ENCODE assay signal across 9 mouse cellular contexts in the genomic region with DNA sequence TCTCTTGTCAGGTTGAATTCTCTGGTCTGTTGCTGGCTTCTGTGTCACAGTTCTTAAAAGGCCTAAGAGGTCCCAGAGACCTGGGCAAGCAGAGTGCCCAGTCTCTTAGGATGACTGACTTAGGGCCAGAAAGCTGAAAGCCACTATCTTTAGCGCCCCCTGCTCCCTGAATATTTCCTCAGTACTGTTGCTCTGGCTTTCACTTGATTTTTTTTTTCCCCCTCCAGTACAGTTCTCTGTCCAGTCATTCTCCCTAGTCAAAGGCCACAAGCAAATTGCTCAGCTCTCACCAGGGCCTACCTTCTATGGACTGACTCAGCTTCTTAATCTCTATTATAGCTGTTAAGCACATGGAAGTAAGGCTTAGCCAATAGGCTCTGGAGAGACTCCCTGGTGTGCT. TPM values are rescaled to one million over a fixed set of nuclear protein-coding genes. Genes with fewer than 3 reads are reported as not detected.
DNase-seq lines count a peak whose midpoint lies in the region; ATAC-seq lines count a peak whose summit lies in the region.
"Had no signal": no experiment of that assay in that cellular context is flagged by ENCODE, and none has a peak within 500 bp of the region (broad histone marks: within the 10 kb centered on the region; RNA-seq: fewer than 3 reads in every experiment).

No protein-coding gene starts in this region.

- H3K9me3 ChIP-seq in embryonic facial prominence, embryonic 11.5 days (replicated peaks; ENCODE audit: control insufficient read depth, low read length) = no peaks in the 10 kb centered on the region
- H3K9me3 ChIP-seq in intestine, embryonic 14.5 days (ENCODE audit: control insufficient read depth, low read length) = no peaks in the 10 kb centered on the region
- no peaks in the 10 kb centered on the region for H3K9me3 ChIP-seq in midbrain, embryonic 12.5 days

- ATAC-seq in embryonic facial prominence, embryonic 11.5 days (replicated peaks; ENCODE audit: insufficient number of reproducible peaks, low FRiP score, low TSS enrichment, low read depth) = no peak
- no peak for ATAC-seq in intestine, embryonic 14.5 days (replicated peaks; ENCODE audit: low FRiP score, low TSS enrichment, low read depth)
- ATAC-seq in midbrain, embryonic 12.5 days (ENCODE audit: low FRiP score, low read depth) = no peak
- ATAC-seq: Patski had no signal

- 0% methylated on average over 1 of the region's 1 CpGs for WGBS in embryonic facial prominence, embryonic 11.5 days
- WGBS in intestine, embryonic 14.5 days = 0% methylated on average over 1 of the region's 1 CpGs
- 4% methylated on average over 1 of the region's 1 CpGs for WGBS in midbrain, embryonic 12.5 days

- H3K9ac ChIP-seq in embryonic facial prominence, embryonic 11.5 days (replicated peaks; ENCODE audit: low read length) = peak overlapping the region; percentile 97
- H3K9ac ChIP-seq in intestine, embryonic 14.5 days (ENCODE audit: low read length) = peak overlapping the region; percentile 93
- peak overlapping the region; percentile 90 for H3K9ac ChIP-seq in midbrain, embryonic 12.5 days (replicated peaks)

- peak overlapping the region; percentile 99 for H3K4me3 ChIP-seq in embryonic facial prominence, embryonic 11.5 days (ENCODE audit: low read depth, low read length)
- H3K4me3 ChIP-seq in intestine, embryonic 14.5 days (ENCODE audit: low read depth, low read length) = peak overlapping the region; percentile 72
- peak overlapping the region; percentile 82 for H3K4me3 ChIP-seq in midbrain, embryonic 12.5 days

- peaks cover 3% of the 10 kb centered on the region; the same call in 1 of the 2 replicates for H3K36me3 ChIP-seq in embryonic facial prominence, embryonic 11.5 days (replicated peaks; ENCODE audit: control insufficient read depth, insufficient read depth, low read depth, low read length)
- peaks cover 40% of the 10 kb centered on the region for H3K36me3 ChIP-seq in intestine, embryonic 14.5 days (ENCODE audit: control insufficient read depth, insufficient read depth, low read length)
- H3K36me3 ChIP-seq in midbrain, embryonic 12.5 days = peaks cover 26% of the 10 kb centered on the region

- no peak overlapping the region for H3K27ac ChIP-seq in embryonic facial prominence, embryonic 11.5 days (replicated peaks; ENCODE audit: low read depth, low read length)
- H3K27ac ChIP-seq in intestine, embryonic 14.5 days (ENCODE audit: low read depth) = no peak overlapping the region
- H3K27ac ChIP-seq in midbrain, embryonic 12.5 days (replicated peaks) = no peak overlapping the region

- DNase-seq in cerebellum, adult 11-12 months = peak; percentile 19
- DNase-seq in cerebellum, adult 11 months = no peak
- peak; percentile 28 for DNase-seq in 3134 (ENCODE audit: extremely low read depth, insufficient read length, low spot score)
- peak; percentile 51 for DNase-seq in embryonic facial prominence, embryonic 11.5 days (ENCODE audit: low spot score)
- DNase-seq in intestine, embryonic 14.5 days (ENCODE audit: low spot score) = peak; percentile 54
- DNase-seq in frontal cortex, postnatal 25 days (ENCODE audit: low spot score in 2 of 2) = no peak
- no peak for DNase-seq in gastrocnemius, postnatal 25 days

- no peaks in the 10 kb centered on the region for H3K27me3 ChIP-seq in embryonic facial prominence, embryonic 11.5 days (ENCODE audit: control insufficient read depth, insufficient read depth, low read length)
- H3K27me3 ChIP-seq in intestine, embryonic 14.5 days (replicated peaks; ENCODE audit: control insufficient read depth, insufficient read depth, low read length) = no peaks in the 10 kb centered on the region
- no peaks in the 10 kb centered on the region for H3K27me3 ChIP-seq in midbrain, embryonic 12.5 days
- H3K27me3 ChIP-seq: Patski had no signal

- peak overlapping the region; percentile 55 for H3K4me2 ChIP-seq in embryonic facial prominence, embryonic 11.5 days (ENCODE audit: low read depth, low read length)
- peak overlapping the region; percentile 80 for H3K4me2 ChIP-seq in intestine, embryonic 14.5 days (ENCODE audit: low read length)
- peak overlapping the region; percentile 85 for H3K4me2 ChIP-seq in midbrain, embryonic 12.5 days (replicated peaks)

- no peaks in the 10 kb centered on the region for H3K4me1 ChIP-seq in embryonic facial prominence, embryonic 11.5 days (ENCODE audit: control insufficient read depth, insufficient read depth, low read length)
- H3K4me1 ChIP-seq in intestine, embryonic 14.5 days (replicated peaks; ENCODE audit: control insufficient read depth, insufficient read depth, low read length) = peaks cover 27% of the 10 kb centered on the region
- peaks cover 54% of the 10 kb centered on the region for H3K4me1 ChIP-seq in midbrain, embryonic 12.5 days

RNA-seq across cellular contexts. Expression of a gene that starts 1.6 kb away (rescaled TPM):
- polyA plus RNA-seq in embryonic facial prominence, embryonic 11.5 days (2014; fragmentation: Nextera tagmentation; extraction: Ambion mirVana) = 262 and 323 TPM in 2 replicates
- polyA plus RNA-seq in intestine, embryonic 14.5 days (2014; fragmentation: Nextera tagmentation; extraction: Ambion mirVana) = 302 and 316 TPM in 2 replicates
- polyA plus RNA-seq in midbrain, embryonic 12.5 days (2016; fragmentation: Nextera tagmentation; extraction: Ambion mirVana) = 280 and 286 TPM in 2 replicates
- 10 to 100 TPM; 47.7 to 79.5 TPM for total RNA-seq in gastrocnemius, postnatal 25 days (2021)

RNA-seq across cellular contexts. Expression of a gene that starts 7.0 kb away (rescaled TPM):
- 67.7 and 72.4 TPM in 2 replicates for polyA plus RNA-seq in embryonic facial prominence, embryonic 11.5 days (2014; fragmentation: Nextera tagmentation; extraction: Ambion mirVana)
- 58.0 and 61.1 TPM in 2 replicates for polyA plus RNA-seq in intestine, embryonic 14.5 days (2014; fragmentation: Nextera tagmentation; extraction: Ambion mirVana)
- 76.7 and 78.6 TPM in 2 replicates for polyA plus RNA-seq in midbrain, embryonic 12.5 days (2016; fragmentation: Nextera tagmentation; extraction: Ambion mirVana)
- 10 to 100 TPM; 19.3 to 19.5 TPM for total RNA-seq in gastrocnemius, postnatal 25 days (2021)

RNA-seq across cellular contexts. Expression of a gene that starts 8.9 kb away (rescaled TPM):
- polyA plus RNA-seq in embryonic facial prominence, embryonic 11.5 days (2014; fragmentation: Nextera tagmentation; extraction: Ambion mirVana) = 50.8 and 53.1 TPM in 2 replicates
- polyA plus RNA-seq in intestine, embryonic 14.5 days (2014; fragmentation: Nextera tagmentation; extraction: Ambion mirVana) = 39.2 and 40.1 TPM in 2 replicates
- polyA plus RNA-seq in midbrain, embryonic 12.5 days (2016; fragmentation: Nextera tagmentation; extraction: Ambion mirVana) = 66.3 and 67.0 TPM in 2 replicates
- 1 to 10 TPM; 1.2 to 1.7 TPM for total RNA-seq in gastrocnemius, postnatal 25 days (2021)

RNA-seq across cellular contexts. Expression of a gene that starts 18.7 kb away (rescaled TPM):
- 31.8 and 35.4 TPM in 2 replicates for polyA plus RNA-seq in embryonic facial prominence, embryonic 11.5 days (2014; fragmentation: Nextera tagmentation; extraction: Ambion mirVana)
- polyA plus RNA-seq in intestine, embryonic 14.5 days (2014; fragmentation: Nextera tagmentation; extraction: Ambion mirVana) = 37.0 and 40.7 TPM in 2 replicates
- 73.3 and 75.9 TPM in 2 replicates for polyA plus RNA-seq in midbrain, embryonic 12.5 days (2016; fragmentation: Nextera tagmentation; extraction: Ambion mirVana)
- 10 to 100 TPM; 17.5 to 18.4 TPM for total RNA-seq in gastrocnemius, postnatal 25 days (2021)

RNA-seq across cellular contexts. Expression of a gene that starts 31.4 kb away (rescaled TPM):
- polyA plus RNA-seq in embryonic facial prominence, embryonic 11.5 days (2014; fragmentation: Nextera tagmentation; extraction: Ambion mirVana) = 0.38 and 0.52 TPM in 2 replicates
- polyA plus RNA-seq in intestine, embryonic 14.5 days (2014; fragmentation: Nextera tagmentation; extraction: Ambion mirVana) = 0.32 and 0.97 TPM in 2 replicates
- polyA plus RNA-seq in midbrain, embryonic 12.5 days (2016; fragmentation: Nextera tagmentation; extraction: Ambion mirVana) = 0.43 and 0.82 TPM in 2 replicates
- not detected for total RNA-seq in gastrocnemius, postnatal 25 days (2021)

Comparison
In these comparisons a context has a peak if more than half of its experiments do, and no peak if none do; other contexts are left out.
1. DNase-seq: peak in cerebellum, adult 11-12 months (single experiment), 3134 (single experiment), embryonic facial prominence, embryonic 11.5 days (single experiment) and intestine, embryonic 14.5 days (single experiment); none in cerebellum, adult 11 months (single experiment), frontal cortex, postnatal 25 days (0 of 2) and gastrocnemius, postnatal 25 days (single experiment).
2. Peak in every context shown above with its lines, with median percentiles within 50 percentile points of each other: H3K4me2 ChIP-seq, H3K4me3 ChIP-seq and H3K9ac ChIP-seq.